Mouse (Mus musculus): ENCODE measurements around the gene Tsn.

Gene Tsn

DNA sequence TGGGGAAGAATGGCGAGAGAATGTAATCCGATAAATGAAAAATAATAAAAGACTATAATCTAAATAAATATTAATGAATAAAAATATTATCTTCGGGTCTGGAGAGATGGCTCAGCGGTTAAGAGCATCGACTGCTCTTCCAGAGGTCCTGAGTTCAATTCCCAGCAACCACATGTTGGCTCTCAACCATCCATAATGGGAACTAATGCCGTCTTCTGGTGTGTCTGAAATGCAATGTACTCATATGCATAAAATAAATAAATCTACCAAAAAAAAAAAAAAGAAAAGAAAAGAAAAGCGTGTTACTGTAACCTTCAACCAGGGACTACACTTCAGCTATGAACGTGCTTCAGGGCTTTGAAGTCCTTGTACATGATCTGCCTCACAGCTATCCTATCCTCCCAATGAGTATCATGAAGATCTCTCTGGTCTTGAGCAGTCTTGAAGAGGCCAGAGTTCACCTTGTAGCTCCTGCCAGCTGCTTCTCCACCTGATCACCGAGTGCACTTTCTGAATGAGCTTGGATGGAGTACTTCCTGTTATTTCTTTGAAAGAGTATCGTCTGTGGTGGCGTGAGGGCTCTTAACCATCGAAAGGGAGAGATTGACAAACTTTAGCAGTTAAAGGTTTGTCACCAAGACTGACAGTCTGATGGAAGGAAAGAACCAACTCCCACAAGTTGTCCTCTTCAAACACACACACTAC, at the start of gene Tsn:
Tsn (minus strand) TSS at position 118 of the 705 bp plus-strand sequence.
- no peak for DNase-seq (ENCODE audit: extremely low read depth, insufficient read length, low spot score)

DNA sequence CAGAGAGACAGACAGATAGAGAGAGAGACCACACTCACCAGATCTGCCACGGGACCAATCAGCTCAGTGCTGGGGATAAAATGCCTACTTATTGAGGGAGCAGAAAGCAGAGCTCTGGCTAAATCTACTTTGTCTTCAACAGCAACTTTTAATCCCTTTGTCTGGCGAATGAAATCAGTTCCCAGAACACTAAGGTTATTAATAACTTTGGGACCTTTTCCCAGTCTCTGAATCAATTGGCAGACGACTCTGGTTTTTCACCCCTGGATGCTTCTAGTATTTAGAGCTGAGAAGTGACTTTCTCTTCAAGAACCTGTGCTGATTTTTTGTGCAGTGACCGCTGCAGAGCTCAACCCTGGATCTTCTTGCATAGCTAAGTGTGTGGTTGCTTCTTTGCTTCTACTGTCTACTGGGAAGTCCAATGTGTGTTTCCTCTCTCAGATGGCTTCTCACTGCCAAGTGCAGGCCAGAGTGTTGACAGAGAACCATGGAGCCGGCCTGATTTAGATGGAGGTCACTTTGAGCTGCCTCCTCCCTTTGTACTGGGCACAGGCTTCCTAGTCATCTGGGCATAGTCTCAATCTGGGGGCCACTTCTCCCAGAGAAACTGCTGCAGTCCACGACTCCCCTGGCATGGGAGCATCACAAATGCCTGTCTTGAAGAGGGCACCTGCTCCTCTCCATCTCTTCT, 47.7 kb upstream of the Tsn start:
- no peak for DNase-seq (ENCODE audit: extremely low read depth, insufficient read length, low spot score)

DNA sequence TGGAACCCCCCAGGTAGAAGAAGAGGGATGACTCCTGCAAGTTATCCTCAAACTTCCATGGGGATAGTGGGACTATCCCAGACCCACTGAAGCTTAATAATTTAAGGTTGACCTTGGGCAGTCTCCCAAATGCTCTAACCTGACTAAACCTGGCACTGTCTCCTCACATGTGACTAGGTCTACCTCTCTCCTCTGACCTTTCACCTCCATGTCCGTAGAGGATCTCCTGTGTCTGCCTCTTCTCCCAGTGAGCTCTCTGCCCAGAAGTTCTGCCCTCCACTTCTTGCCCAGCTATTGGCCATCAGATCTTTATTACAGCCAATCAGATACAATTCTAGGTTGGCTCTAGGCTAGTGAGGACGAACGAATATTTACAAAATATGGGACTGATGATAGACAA, 38.4 kb upstream of the Tsn start:
- DNase-seq (ENCODE audit: extremely low read depth, insufficient read length, low spot score), result no peak

DNA sequence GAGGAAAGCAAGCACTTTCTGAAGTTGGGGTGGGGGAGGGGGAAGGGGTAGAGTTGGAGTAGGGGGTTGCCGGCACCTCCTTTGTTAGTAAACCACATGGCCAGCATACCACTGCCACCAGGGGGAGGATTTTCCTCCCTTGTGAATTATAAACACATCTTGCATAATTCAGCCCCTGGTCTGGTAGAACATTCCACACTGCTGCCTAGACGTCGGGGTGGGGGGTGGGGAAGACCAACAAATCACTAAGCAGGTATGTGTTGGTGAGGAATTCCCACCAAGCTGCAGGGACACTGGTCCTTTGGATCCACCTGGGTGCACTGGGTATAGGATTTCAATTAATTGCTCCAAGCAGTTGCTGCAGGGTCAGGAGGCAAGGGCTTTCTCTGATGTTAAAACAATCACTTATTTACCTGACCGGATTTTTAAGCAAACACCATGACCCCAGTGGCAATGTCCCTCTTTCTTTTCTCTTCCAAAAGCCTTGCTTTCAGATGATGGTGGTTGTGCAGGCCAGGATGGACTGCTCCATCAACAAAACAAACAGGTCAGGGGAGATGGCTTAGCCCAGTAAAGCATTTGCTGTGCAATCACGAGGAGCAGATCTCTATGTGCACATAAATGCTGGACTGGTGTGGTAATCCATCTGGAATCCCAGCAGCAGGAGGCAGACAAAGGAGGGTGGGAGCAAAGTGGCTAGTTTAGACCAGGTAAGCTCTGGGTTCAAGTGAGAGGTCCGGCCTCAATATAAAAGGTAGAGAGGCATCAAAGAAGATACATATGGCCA, 32.3 kb upstream of the Tsn start:
- DNase-seq (ENCODE audit: extremely low read depth, insufficient read length, low spot score), result no peak

DNA sequence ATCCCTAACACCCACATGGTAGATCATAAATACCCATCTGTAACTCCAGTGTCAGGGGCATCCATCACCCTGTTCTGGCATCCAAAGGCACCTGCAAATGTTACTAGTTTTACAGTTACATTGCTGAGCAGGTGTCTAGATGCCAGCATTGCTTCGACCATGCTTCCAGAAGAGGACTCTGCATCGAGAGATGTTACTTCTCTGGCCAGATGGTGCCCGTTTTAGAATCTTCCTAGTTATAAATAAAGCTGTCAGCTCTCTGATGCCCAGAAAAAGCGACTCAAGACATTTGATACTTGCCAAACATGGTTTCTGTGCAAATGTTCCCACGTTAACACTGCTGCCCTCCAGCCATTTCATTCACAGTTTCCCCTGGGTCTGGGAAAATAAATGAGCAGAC, 26.4 kb upstream of the Tsn start:
- no peak for DNase-seq (ENCODE audit: extremely low read depth, insufficient read length, low spot score)

DNA sequence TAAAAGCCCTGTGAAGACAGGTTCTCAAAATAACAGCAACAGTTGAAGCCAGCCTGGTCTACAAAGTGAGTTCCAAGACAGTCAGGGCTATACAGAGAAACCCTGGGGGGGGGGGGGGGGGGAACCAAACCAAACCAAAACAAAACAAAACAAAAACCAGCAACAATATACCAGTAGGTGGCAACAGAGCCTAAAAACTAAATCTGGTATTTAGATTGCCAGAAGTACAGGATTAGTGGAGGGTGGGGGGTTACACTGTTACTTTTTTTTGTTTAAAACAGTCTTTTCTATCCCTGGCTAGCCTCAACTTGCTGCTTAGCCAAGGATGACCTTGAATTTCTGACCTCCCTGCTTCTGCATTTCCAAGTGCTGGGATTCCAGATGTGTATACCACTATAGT, 24.3 kb upstream of the Tsn start:
- no peak for DNase-seq (ENCODE audit: extremely low read depth, insufficient read length, low spot score)

DNA sequence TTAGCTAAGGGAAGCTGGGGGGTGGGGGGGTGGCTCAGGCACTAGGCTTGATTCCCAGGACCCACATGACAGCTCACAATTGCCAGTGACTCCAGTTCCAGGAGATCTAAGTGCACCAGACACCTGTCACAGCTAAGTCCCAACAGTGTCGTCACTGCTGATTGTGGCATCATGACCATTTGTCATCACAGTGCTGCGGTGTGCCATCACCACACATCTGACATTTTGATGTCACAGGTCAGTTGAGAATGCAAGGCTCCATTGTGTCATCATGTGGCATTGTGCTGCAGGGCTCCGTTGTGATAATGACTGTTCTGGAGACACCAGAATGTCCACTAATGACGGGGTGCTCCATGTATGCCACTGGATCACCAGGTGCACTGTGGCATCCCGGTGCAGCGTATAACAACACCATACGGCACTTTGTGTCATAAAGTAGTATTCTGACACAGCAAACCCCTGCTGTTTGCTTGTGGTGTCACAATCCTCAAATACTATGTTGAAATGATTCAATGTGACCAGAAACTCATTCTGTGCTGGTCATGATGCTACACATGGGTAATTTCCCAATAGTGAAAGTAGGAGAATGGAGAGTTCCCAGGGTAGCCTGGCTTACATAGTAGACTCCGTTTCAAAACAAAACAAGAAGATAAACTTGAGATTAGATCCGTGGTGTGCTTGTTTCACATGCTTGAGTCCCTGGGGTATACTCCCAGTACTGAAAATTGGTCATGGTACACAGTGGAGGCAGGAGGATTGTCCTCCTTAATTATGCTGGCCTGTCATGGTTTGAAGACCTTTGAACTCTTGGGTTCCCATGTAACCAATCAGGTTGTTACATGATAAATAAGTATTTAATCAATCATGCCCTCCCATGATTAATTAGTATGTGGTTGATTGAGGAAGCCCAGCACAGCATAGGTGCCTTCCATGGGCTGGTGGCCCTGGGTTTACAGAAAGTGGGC, 23.5 kb upstream of the Tsn start:
- DNase-seq (ENCODE audit: extremely low read depth, insufficient read length, low spot score), result no peak

DNA sequence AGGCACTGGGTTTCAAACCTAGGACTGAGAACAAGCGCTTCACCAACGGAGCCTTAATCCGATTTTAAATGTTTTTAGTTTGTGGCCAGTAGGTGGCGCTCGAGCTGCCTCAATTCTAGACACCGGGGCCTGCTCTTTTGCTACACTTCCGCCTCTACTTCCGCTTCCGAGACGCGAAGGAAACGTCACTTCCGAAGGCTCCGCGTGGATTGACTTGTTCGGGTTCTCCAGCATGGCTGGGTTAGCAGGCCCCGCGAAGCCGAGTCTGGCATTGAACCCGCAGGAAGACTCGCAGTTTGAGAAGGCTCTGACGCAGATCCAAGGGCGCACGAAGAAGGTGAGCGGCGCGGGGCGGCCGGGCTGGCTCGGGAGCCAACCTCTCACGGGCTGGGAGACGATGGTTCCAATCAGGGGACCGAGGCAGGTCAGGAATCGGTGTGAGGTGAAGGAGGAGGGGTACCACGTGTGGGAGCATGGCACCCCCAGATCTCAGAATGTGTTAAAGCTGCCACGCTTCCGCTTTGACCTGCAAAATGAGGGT, 10.2 kb upstream of the Tsn start, which contains the start of gene Nifk:
Nifk (plus strand) TSS at position 179 of the 541 bp plus-strand sequence.
- peak; percentile 85 for DNase-seq (ENCODE audit: extremely low read depth, insufficient read length, low spot score)

DNA sequence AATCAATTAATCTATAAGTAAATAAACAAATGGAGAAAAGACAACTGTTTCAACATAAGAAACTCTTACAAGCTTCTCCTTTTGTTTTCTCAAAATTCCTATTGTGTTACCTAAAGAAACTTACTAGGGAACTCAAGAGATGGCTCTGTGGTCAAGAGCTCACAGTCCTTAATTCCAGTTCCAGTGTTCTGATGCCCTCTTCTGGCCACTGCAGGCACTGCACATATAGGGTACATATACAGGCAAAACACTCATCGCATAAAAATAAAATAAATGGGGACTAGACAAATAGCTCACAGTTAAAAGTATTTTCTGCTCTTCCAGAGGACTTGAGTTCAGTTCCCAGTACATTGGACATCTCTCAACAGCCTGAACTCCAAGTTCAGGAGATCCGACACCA, 9.2 kb upstream of the Tsn start:
- DNase-seq (ENCODE audit: extremely low read depth, insufficient read length, low spot score), result peak; percentile 25

DNA sequence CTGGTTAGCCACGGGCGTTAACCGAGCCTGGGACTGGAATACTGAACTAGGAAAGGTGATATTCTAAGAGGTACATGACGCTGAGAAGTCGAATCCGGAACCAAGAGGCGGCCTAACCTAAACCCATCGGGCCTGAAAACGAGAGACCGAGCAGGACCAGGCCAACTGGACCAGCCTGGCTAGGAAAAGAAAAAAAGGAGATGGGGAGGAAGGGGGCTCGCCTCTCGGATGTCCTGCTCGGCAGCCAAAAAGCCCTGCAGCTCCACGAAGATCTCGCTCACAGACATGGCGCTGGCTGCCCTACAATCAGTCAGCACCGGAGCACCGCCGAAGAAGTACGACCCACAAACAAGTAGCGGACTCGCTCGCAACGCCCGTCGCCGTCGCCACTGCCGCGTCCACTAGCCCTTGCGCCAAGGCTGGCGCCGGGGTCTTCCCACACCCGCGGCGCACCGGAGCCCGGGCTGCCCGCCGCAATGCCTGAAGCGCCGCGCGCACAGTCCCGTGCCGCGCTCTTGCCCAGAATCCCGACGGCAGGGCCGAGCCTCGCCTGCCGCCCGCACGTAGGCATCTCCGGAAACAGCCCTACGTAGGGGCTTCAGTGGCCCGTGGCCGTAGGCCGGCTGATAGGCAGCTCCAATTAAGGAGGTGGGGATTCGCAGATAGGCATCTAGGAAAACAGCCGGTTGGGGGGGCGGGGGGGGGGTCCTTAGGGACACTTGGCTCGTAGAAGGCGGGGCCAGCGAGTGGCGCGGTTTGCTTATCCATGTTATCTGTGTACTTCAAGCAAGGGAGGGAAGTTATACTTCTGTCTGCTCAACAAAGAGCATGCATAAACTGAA, 538 bp downstream of the Tsn start:
- DNase-seq (ENCODE audit: extremely low read depth, insufficient read length, low spot score), result peak; percentile 95

DNA sequence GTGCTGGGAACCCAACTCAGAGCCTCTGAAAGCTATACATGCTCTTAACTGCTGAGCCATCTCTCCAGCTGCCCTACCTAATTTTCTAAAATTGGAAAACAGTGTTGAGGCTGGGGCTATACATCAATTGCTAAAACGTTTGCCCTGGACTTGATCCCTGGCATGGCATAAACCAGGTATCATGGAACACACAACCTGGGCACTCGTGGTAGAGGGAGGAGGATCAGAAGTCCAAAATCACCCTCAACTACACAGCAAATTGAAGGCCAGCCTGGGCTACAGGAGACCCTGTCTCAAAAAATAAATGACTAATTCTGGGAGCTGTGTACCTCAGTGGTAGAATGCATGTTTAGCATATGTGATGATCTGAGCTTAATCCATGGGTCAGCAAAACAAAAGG, 13.8 kb downstream of the Tsn start:
- DNase-seq (ENCODE audit: extremely low read depth, insufficient read length, low spot score), result no peak

DNA sequence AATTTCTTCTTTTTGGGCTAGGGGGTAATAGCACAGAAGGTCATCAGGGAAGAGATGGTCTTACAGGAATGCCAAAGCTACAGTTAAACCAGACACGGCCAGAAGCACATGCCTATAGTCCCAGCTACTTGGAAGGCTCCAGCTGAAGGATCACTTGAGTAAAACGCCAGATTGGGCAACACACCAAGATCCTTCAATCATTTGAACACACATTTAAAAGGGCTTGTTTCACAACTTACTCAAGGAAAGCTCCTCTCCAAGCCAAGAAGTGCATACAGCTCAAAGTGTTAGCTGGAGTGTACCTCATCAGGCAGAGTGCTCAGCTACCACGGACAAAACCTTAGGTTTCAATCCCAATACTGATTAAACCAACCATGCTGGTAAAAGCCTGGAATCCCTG, 14.9 kb downstream of the Tsn start:
- DNase-seq (ENCODE audit: extremely low read depth, insufficient read length, low spot score), result no peak

DNA sequence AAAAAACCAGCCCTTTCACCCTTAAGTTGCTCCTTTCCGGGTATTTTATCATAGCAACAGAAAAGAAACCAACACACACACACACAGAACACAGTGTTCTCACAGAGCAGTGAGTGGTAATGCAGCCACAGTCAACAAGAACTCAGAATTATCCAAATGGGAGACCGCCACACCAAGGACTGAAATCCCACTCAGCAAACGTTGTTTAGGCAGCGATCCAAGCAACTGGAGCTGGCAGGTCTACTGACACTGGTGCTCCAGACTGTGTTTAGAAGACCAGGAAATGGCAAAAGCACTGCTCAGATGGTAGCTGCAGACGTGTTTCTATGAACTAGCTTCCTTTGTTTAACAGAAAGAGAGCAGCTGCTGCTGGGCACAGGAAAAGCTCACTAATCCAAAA, 16.7 kb downstream of the Tsn start:
- DNase-seq (ENCODE audit: extremely low read depth, insufficient read length, low spot score), result no peak

DNA sequence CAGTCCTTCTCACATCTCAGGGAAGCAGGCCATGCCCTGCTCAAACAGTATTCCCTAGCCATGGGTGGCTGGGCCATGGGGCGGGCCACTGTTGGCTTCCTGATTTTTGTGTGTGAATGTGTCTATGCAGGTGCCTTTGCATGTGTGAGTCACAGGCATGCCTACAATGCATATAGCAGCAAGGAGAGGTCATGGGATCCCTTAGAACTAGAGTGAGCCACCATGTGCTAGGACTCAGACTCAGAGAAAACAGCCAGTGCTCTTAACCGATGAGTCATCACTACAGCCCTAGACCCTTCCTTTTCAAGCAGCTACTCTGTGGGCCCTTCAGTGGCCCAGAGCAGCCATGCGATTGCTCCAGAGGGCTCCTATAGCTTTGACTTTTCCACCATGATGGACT, 17.3 kb downstream of the Tsn start:
- DNase-seq (ENCODE audit: extremely low read depth, insufficient read length, low spot score), result no peak

DNA sequence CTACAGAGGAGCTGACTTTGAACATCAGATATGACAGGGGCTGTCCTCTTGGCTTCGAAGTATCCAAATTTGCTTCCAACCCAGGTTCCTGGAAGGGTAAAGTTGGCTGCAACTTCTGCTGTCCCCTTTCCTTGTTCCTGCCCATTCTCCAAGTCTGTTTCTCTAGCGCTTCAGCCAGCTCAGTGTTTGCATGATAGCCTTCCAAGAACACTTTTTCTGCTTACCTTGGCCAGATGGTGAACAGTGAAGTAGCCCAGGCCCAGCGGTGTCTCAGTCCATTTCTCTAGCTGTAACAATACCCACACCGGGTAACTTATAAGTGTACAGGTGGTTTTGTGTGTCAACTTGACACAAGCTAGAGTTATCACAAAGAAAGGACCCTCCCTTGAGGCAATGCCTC, 19.2 kb downstream of the Tsn start:
- DNase-seq (ENCODE audit: extremely low read depth, insufficient read length, low spot score), result no peak

DNA sequence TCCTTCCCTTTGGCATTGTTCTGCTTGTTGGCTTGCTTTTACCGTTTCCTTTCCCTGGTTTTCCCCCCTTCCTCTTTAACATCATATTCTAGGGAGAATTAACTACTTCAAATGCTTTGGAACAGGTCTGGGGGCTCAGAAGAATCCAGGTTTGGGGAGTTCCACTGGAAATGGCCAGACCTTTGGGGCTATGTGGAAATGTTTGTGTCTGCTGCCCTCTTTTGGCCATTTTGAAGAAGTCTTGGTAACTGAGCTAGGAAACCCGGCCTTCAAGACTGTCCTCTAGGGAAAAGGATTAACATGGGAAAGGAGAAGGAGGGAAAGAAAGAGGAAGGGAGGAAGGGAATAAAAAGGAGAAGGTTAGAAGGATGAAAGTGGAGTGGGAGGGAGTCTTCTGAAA, 36.4 kb downstream of the Tsn start:
- peak; percentile 14 for DNase-seq (ENCODE audit: extremely low read depth, insufficient read length, low spot score)

DNA sequence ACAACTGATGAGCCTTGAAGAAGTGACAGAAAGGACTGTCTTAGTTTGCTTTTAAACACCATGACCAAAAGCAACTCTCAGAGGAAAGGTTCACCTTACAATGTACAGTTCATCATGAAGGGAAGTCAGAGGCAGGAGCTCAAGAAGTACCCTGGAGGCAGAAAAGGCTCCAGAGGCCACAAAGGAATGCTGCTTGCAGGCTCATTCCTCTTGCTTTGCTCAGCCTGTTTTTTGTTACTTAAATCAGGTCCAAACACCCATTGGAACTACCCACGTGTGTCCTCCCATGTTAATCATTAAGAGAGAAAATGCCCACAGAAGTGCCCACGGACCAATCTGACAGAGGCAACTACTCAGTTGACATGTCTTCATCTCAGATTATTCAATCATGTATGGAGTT, 59.6 kb downstream of the Tsn start:
- DNase-seq (ENCODE audit: extremely low read depth, insufficient read length, low spot score), result no peak

Data from 3134 (cell line).